Mouse (Mus musculus): ENCODE data around the gene Abhd8.
"Not testable (repeated sequence)": the region's sequence is repeated elsewhere in the genome, so short reads cannot be mapped to it uniquely, and the experiment has no call there.

Abhd8 gene

DNA sequence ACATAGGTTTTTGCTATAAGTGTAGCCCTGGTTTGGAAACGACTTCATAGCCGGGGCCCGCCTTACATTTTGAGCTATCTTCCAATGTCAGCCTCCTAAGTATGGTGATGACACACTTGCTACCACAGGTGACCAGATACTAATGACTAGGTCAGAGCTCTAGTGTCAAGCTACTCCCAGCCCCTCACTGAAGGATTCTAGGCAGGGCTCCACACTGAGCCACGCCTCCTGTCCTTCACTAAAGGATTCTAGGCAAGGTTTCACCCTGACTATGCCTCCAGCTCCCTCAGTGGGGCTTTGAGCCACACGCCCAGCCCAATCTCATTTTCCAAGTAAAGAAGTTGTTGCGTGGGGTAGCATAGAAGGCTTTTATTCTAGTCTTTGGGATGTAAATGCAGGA lies 2.7 kb downstream of the Abhd8 start:
- DNase-seq (ENCODE audit: low read depth) = no peak

DNA sequence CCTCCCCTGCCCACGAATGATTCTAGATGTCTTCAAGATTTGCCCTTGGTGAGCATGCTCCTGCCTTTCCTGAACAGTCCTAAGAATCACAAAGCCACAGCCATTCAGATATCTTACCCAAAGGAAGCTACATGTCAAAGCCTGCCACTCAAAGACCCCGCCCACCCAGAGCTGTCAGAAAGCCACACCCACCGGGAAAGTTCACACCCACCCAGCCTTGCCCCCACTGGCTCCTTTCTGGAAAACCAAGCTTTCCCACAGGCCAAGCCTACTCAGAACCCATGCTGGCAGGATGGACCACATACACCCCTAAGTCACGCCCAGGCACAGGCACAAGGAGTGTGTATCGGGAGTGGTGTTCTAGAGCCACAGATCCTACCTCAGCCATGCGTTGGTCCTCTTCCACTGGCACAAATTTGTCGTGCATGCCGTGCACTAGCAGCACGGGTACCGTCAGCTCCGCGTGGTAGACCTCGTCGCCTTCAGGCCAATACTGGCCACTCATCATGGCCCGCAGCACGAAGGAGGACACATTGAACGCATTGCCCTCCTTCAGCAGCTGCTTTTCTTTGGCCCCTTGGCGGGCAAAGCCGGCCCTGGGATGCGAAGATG lies 5.7 kb downstream of the Abhd8 start:
- no peak for DNase-seq (ENCODE audit: low read depth)

DNA sequence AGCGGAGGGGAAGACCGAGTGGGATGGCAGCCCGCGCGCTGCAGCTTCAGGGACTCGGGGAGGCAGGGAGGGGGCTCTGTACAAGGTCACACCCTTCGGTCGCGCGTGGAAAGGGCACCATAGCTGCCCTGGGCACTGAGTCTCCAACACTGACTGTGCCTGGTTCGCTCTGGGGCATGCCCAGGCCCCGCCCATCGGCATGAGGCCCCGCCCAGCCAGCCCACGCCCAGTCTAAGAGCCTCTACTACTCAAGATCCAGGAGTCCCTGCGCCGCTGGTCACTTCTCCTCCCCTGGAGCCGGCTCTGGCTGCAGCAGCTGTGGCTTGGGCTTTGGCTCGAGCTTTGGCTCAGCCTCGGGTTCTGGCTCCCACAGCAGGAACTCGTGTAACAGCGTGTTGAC lies 6.5 kb downstream of the Abhd8 start:
- DNase-seq (ENCODE audit: low read depth) = no peak

DNA sequence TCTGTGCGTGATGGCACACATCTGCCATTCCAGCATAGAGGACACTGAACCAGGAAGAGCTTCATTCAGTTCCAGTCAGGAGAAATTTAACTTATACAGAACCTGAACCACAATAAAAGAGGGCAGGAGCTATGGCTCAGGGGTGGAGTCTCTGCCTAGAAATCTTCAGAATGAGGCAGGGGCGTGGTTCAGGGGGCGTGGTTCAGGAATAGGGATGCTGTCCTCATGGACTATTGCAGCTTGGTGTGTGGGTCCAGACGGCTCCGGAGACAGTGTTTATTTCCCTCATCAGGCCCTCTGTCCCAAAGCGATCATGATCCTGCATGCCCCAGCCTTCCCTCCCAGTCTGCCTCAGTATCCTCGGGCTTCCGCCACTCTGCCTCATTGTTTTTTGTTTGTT lies 8.8 kb downstream of the Abhd8 start:
- no peak for DNase-seq (ENCODE audit: low read depth)

DNA sequence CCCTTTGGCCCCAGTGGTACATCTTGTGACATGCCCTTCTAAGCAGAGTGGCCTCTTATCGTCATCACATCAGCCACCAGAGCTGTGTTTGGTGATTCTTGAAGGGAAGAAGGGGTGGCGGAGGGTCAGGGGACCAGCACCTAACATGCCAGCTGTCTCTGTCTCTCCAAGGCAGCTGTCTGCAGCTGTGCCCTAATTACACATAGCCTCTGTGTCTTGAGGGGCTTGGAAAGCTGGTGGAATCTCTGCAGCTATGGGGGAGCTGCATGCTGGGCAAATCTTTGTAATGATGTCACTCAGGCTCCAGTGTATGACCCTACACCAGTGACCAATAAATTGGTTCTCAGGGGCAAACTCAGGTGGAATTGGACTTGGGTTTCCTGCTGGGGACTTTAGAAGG lies 10.8 kb downstream of the Abhd8 start:
- DNase-seq (ENCODE audit: low read depth) = no peak

DNA sequence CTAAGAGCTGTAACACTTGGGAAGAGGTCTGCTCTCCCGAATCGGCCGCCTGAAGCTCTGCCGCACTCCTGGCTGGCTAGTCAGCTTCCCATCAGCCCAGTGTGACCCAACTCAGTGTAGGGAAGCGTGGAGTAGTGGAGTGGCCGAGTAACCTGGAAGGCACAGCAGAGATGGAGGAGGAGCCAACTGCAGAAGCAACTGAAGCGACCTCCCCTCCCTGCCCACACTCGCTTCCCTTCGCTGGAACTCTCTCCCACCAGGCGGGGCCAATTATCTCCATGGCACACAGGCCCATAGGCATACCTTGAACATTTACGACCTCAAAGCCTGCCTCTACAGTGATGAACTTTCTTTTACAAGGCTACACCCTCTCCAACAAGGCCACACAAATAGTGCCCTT lies 11.7 kb downstream of the Abhd8 start:
- no peak for DNase-seq (ENCODE audit: low read depth)

DNA sequence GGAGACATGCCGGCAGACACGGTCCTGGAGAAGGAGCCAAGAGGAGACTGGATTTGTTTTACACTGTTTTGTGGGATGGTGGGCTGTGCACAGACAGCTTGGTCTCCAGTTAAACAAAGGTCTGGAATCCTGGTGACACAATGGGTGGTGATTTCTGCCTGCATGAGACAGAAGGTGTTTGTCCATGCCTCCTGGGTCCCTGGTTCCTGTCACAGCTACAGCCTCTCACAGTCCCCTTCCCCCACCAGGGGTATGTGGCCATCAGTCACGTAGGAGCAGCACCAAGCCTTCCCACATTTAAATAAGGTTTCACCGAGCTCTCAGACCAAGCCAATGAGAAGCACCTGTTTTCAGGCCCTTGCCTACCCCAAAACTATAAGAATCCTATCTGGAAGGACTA lies 12.1 kb downstream of the Abhd8 start:
- no peak for DNase-seq (ENCODE audit: low read depth)

DNA sequence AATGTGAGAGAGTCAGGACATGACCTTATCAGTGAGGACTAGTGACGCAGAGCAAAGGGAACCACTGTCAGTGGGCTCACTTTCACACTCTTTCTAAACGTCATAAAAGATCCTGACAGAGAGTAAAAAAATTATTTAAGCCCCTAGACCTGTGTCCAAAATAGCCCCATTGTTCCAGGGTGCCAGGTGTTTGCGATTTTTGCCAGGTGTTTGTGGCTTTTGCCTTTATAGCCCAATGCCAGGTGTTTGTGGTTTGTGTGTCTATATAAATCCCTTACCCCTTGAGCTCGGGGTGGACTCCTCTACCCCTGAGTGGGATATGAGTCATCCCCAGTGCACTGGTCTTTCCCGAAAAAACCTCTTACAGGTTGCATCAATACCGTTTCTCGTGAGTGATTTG lies 18.4 kb downstream of the Abhd8 start:
- no peak for DNase-seq (ENCODE audit: low read depth)

DNA sequence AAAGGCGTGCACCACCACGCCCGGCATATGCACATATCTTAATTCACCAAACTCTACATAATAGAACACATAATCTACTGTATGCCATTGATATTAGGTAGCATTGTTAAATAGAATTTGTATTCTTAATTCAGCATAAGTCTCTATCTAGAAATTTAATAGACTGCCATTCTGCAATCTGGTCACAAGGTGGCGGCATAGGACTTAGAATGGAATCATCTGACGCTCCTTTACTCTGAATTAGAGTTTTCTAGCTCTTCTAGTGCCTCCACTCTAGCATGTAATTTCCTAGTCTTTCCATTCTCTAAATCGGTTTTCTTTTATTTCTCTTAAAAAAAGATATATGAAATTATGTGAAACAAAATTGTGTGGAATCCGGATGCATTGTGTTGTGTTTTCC lies 22.1 kb downstream of the Abhd8 start:
- DNase-seq (ENCODE audit: low read depth) = peak; percentile 57

DNA sequence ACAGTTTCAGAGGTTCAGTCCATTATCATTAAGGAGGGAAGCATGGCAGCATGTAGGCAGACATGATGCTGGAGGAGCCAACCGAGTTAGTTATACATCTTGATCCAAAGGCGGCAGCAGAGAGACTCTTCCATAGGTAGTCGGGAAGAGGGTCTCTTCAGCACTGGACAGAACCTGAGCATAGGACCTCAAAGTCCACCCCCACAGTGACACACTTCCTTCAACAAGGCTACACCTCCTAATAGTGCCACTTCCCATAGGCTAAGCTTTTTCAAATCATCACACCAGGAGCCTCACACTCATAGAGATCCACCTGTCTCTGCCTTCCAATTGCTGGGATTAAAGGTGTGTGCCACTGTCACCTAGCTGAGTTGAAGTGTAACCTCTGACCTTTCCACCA lies 26.4 kb downstream of the Abhd8 start:
- no peak for DNase-seq (ENCODE audit: low read depth)

DNA sequence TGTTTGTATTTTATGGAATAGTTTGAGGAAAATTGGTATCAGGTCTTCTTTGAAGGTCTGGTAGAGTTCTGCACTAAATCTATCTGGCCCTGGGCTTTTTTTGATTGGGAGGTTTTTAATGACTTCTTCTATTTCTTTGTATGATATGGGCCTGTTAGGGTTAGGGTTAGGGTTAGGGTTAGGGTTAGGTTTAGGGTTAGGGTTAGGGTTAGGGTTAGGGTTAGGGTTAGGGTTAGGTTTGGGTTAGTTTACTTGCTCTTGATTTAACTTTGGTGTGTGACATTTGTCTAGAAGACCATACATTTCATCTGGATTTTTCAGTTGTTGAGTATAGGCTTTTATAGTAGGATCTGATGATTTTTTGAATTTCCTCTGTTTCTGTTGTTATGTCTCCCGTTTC lies 30.5 kb downstream of the Abhd8 start:
- not testable (repeated sequence) for DNase-seq (ENCODE audit: low read depth)

DNA sequence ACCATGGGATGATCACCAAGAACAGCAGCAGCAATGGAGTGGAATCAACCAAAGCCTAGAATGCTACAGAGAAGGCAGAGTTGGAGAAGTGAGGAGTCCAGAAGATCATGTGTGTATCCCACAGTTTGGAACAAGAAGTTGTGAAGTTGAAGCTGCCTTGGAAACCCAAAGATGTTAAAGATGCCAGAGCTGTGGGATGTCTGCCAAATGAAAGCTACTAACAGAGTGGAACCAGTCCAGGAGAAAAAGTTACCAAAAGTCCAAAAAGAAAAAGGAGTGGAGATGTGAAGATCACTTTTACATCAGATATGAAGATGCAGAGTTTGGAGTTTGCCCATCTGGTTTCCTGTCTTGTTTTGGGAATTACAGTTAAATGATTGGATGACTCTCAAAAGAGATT lies 41.3 kb downstream of the Abhd8 start:
- no peak for DNase-seq (ENCODE audit: low read depth)

DNA sequence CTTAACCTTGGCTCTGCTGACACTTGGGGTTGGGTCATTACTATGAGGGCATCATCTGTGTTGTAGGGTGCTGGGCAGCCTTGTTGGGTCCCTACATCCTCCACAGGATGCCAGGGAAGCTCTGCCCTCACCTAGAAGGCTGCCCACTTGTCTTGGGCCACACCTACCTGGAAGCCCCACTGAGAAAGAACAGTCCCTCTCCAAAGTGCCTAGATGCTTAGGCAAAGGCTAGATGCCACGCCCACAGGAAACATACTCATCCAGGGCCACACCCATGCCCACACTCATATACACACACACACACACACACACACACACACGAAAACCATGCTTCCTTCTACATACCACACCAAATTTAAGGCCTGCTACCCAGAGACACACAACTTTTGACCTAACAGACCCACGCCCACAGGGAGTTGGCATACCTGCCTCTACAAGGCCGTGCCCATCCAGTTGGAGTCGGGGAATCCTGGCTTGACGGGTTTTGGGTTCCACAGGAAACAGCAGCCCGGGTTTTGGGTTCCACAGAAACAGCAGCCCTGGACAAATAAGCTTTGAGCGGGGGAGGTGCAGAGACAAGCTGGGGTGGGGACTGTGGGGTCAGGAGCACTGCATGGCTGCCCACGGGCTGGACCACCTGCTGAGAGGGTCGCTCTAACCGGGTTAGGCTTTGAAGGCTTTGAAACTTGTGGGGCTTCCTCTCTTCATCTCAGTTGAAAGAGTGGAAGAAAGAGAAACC lies 51.8 kb downstream of the Abhd8 start:
- no peak for DNase-seq (ENCODE audit: low read depth)

DNA sequence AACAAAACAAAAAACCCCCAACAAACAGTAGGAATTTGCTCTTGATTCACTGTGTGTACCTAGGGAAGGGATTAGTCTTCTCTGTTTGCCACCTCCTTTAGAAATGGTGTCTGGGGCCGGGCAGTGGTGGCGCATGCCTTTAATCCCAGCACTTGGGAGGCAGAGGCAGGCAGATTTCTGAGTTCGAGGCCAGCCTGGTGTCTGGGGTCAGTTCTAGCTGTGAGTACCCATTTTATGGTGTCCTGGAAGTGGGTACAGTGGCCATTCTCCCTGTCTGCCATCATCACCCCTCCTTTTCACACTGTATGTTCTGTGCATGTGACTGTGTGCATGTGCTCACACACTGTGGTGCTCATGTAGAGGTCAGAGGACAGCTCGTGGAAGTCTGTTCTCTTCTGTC lies 55.2 kb downstream of the Abhd8 start:
- DNase-seq (ENCODE audit: low read depth) = no peak

DNA sequence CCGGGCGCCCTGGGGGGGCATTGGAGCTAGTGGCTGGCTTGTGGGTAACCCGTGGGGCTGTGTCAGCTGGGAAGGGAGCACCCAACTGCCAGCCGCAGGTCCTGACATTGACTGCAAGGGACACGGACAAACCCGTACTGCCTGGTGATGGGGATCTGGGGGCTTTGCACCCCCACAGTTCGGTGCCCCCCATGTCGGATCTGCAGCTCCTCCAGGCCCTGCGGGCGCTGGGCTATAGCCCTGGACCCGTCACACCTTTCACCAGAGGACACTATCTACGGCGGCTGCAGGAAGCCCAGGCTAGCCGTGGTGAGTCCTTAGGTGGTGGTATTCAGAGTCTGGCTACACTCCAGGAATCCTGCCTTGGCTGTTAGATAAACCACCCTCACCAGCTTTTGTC lies 56.0 kb downstream of the Abhd8 start:
- DNase-seq (ENCODE audit: low read depth) = no peak

Measured in c-Kit-positive CD71-positive TER-119-negative erythroid progenitor cells, embryonic 14.5 days (primary cell).